Mouse (Mus musculus) heart, embryonic 13.5 days (tissue): Measurements from ENCODE around the gene Radil. TPM values are rescaled to one million over a fixed set of nuclear protein-coding genes. Genes with fewer than 3 reads are reported as not detected.

Source experiments
- ATAC-seq: fragments of 200-750 bp; cut with Nextera tagmentation; 2 replicates; pipeline ENCODE4 v1.8.0; 2017; ENCODE audit warnings: moderate TSS enrichment; ENCODE audit not compliant: insufficient number of reproducible peaks, low FRiP score, low TSS enrichment; ENCODE audit errors: extremely low read depth
- H3K27ac ChIP-seq: fragments of 300-500 bp; sonication (generic); replicated peaks from 2 replicates; pipeline ENCODE4 v1.5.1; 2015; ENCODE audit warnings: moderate library complexity, mild to moderate bottlenecking, inconsistent platforms
- H3K27me3 ChIP-seq: fragments of 300-500 bp; sonication (generic); replicated peaks from 2 replicates; pipeline ENCODE4 v1.6.1; 2015; ENCODE audit warnings: mild to moderate bottlenecking, inconsistent platforms
- H3K36me3 ChIP-seq: fragments of 300-500 bp; sonication (generic); 2 replicates; pipeline ENCODE4 v1.6.1; 2015; ENCODE audit warnings: mild to moderate bottlenecking, inconsistent platforms
- H3K4me1 ChIP-seq: fragments of 300-500 bp; sonication (generic); 2 replicates; pipeline ENCODE4 v1.6.1; 2015; ENCODE audit warnings: inconsistent platforms
- H3K4me2 ChIP-seq: fragments of 300-500 bp; sonication (generic); 2 replicates; pipeline ENCODE4 v1.6.1; 2015; ENCODE audit warnings: inconsistent platforms, mild to moderate bottlenecking, moderate library complexity
- H3K4me3 ChIP-seq: fragments of 300-500 bp; sonication (generic); 2 replicates; pipeline ENCODE4 v1.5.1; 2015; ENCODE audit warnings: moderate library complexity, mild to moderate bottlenecking, inconsistent platforms
- H3K9ac ChIP-seq: fragments of 300-500 bp; sonication (generic); 2 replicates; pipeline ENCODE4 v1.6.1; 2015; ENCODE audit warnings: inconsistent platforms, mild to moderate bottlenecking, moderate library complexity
- H3K9me3 ChIP-seq: fragments of 300-500 bp; sonication (generic); 2 replicates; pipeline ENCODE4 v1.6.1; 2016; ENCODE audit warnings: inconsistent platforms
- WGBS: fragments of 180-500 bp; shearing (Covaris S2); methylation state at CpG from one replicate; pipeline ENCODE4 v1.1.7; 2015; ENCODE audit warnings: mixed read lengths; 5-methylcytosine and 5-hydroxymethylcytosine counted together
- polyA plus RNA-seq: library from polyadenylated mRNA; unstranded; fragments of >200 nt; fragmentation: Nextera tagmentation; extraction: Ambion mirVana; gene quantifications from 2 replicates; pipeline ENCODE4 v1.2.1, GENCODE M21; 2015

The Radil gene
- polyA plus RNA-seq, 1 experiment from 2014 or later, result 9.6 TPM

- H3K36me3 ChIP-seq, result 0 out of 2 replicates have a peak, but pooled peaks cover 3% of the 10 kb centered on the region
- WGBS, result 78% methylated on average over 15 of the region's 15 CpGs
Observed at GRCm38 (mm10) chr5:142443514-142443913, 107.4 kb downstream of the Radil start.

GRCm38 (mm10) chr5:142442045-142442440 lies 108.9 kb downstream of the Radil start:
- peak overlapping the region; percentile 94; the same call in 1 of the 2 replicates for H3K27ac ChIP-seq
- 79% methylated on average over 7 of the region's 7 CpGs for WGBS
- H3K9ac ChIP-seq, result peak overlapping the region; percentile 79; the same call in 1 of the 2 replicates
- no peaks in the 10 kb centered on the region for H3K9me3 ChIP-seq
- ATAC-seq, result no peak
- H3K4me2 ChIP-seq, result peak overlapping the region; percentile 76; the same call in 1 of the 2 replicates
- H3K36me3 ChIP-seq, result peaks cover 7% of the 10 kb centered on the region
- peaks cover 72% of the 10 kb centered on the region for H3K4me1 ChIP-seq
- no peaks in the 10 kb centered on the region for H3K27me3 ChIP-seq
- no peak overlapping the region for H3K4me3 ChIP-seq

More at GRCm38 (mm10) chr5:142443514-142443913, 107.4 kb downstream of the Radil start:
- Histone ChIP-seq H3K27ac (0 out of 2 replicates have a peak overlapping the region, but pooled peaks have one; percentile 15), H3K27me3 (no peaks in the 10 kb centered on the region), H3K4me2 (no peak overlapping the region), H3K4me3 (no peak overlapping the region), H3K9me3 (no peaks in the 10 kb centered on the region), H3K4me1 (peaks cover 81% of the 10 kb centered on the region), H3K9ac (no peak overlapping the region)
- no peak for ATAC-seq

- Histone ChIP-seq H3K9me3 (no peaks in the 10 kb centered on the region), H3K4me2 (peak overlapping the region; percentile 76), H3K4me3 (peak overlapping the region; percentile 51), H3K27ac (peak overlapping the region; percentile 94), H3K4me1 (peaks cover 72% of the 10 kb centered on the region), H3K9ac (peak overlapping the region; percentile 79), H3K27me3 (no peaks in the 10 kb centered on the region), H3K36me3 (peaks cover 11% of the 10 kb centered on the region)
- WGBS, result 57% methylated on average over 22 of the region's 22 CpGs
- ATAC-seq, result no peak
Observed at GRCm38 (mm10) chr5:142441332-142442044, 109.4 kb downstream of the Radil start.

DNA sequence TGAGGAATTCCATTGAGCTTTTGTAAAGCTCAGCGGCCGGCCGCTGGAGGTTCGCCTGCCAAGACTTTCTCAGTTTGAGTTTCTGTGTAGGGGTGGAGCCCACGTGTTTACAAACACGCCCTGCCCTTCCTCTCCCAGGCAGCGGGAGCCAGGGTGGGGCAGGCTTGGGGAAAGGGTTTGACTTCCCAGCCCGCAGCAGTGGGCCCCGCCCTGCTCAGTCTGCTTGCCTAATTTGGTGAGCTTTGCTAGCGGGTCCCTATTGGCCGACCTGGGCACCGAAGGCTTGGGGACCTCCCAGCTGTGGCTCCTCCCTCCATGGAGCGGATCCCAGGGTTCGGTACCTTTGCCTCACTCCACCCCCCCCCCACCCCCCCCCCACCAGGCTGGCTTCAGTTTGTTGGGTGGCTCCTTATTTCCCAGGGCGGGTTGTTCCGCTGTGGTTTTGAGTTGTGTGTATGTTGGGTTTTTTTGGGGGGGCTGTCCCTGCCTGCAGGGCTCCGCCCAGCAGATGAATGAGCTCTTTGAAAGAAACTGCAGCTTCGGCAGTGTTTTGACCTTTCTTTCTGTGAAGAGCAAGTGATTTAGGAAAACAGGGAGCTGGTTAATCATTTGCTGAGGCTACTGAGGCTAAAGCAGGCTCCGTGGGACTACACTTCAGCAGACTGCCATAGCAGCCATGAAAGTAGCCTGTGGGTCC lies 110.3 kb downstream of the Radil start:
- Histone ChIP-seq H3K4me3 (peak overlapping the region; percentile 51), H3K27ac (peak overlapping the region; percentile 94), H3K4me1 (peaks cover 64% of the 10 kb centered on the region), H3K9ac (peak overlapping the region; percentile 79), H3K4me2 (peak overlapping the region; percentile 76), H3K36me3 (peaks cover 20% of the 10 kb centered on the region), H3K27me3 (no peaks in the 10 kb centered on the region), H3K9me3 (no peaks in the 10 kb centered on the region)
- ATAC-seq, result peak; percentile 94
- WGBS, result 1% methylated on average over 19 of the region's 19 CpGs

GRCm38 (mm10) chr5:142439911-142440432 lies 110.9 kb downstream of the Radil start:
- peak overlapping the region; percentile 51 for H3K4me3 ChIP-seq
- peaks cover 26% of the 10 kb centered on the region for H3K36me3 ChIP-seq
- ATAC-seq, result peak; percentile 28
- no peaks in the 10 kb centered on the region for H3K9me3 ChIP-seq
- peak overlapping the region; percentile 94 for H3K27ac ChIP-seq
- H3K9ac ChIP-seq, result peak overlapping the region; percentile 79
- 2% methylated on average over 12 of the region's 12 CpGs for whole genome bisulfite sequencing
- H3K27me3 ChIP-seq, result no peaks in the 10 kb centered on the region
- H3K4me1 ChIP-seq, result peaks cover 58% of the 10 kb centered on the region
- H3K4me2 ChIP-seq, result peak overlapping the region; percentile 76

- Histone ChIP-seq H3K4me1 (peaks cover 43% of the 10 kb centered on the region), H3K4me3 (no peak overlapping the region), H3K9ac (no peak overlapping the region), H3K4me2 (no peak overlapping the region), H3K36me3 (peaks cover 29% of the 10 kb centered on the region), H3K27me3 (no peaks in the 10 kb centered on the region), H3K9me3 (no peaks in the 10 kb centered on the region), H3K27ac (peak overlapping the region; percentile 21; the same call in 1 of the 2 replicates)
- WGBS, result 72% methylated on average over 16 of the region's 16 CpGs
- no peak for ATAC-seq
Observed at GRCm38 (mm10) chr5:142438380-142438938, 112.4 kb downstream of the Radil start.

- peaks cover 43% of the 10 kb centered on the region for H3K4me1 ChIP-seq
- no peak for ATAC-seq
- H3K9me3 ChIP-seq, result no peaks in the 10 kb centered on the region
- H3K27me3 ChIP-seq, result no peaks in the 10 kb centered on the region
- H3K4me2 ChIP-seq, result no peak overlapping the region
- 92% methylated on average over 15 of the region's 15 CpGs for whole genome bisulfite sequencing
- H3K4me3 ChIP-seq, result no peak overlapping the region
- H3K27ac ChIP-seq, result no peak overlapping the region
- no peak overlapping the region for H3K9ac ChIP-seq
- peaks cover 31% of the 10 kb centered on the region for H3K36me3 ChIP-seq
Observed at GRCm38 (mm10) chr5:142435736-142436135, 115.2 kb downstream of the Radil start.

Other genes starting within 250 kb of the Radil start
- gene Foxk1, start 149.6 kb downstream of the Radil start, polyA plus RNA-seq, result 3.4 and 4.3 TPM in 2 replicates
- 6.9 and 7.4 TPM in 2 replicates for gene Ap5z1, start 87.2 kb downstream of the Radil start, polyA plus RNA-seq
- 0.12 and 0.17 TPM in 2 replicates for gene Papolb, start 21.0 kb downstream of the Radil start, polyA plus RNA-seq
- 0.24 and 1.0 TPM in 2 replicates for gene Mmd2, start 57.7 kb upstream of the Radil start, polyA plus RNA-seq
- gene Wipi2, start 76.6 kb upstream of the Radil start, polyA plus RNA-seq, result 25.8 and 27.9 TPM in 2 replicates
- 1.7 and 2.2 TPM in 2 replicates for gene Slc29a4, start 141.4 kb upstream of the Radil start, polyA plus RNA-seq